18 mouse cellular contexts compared by ENCODE assay signal in the genomic region with DNA sequence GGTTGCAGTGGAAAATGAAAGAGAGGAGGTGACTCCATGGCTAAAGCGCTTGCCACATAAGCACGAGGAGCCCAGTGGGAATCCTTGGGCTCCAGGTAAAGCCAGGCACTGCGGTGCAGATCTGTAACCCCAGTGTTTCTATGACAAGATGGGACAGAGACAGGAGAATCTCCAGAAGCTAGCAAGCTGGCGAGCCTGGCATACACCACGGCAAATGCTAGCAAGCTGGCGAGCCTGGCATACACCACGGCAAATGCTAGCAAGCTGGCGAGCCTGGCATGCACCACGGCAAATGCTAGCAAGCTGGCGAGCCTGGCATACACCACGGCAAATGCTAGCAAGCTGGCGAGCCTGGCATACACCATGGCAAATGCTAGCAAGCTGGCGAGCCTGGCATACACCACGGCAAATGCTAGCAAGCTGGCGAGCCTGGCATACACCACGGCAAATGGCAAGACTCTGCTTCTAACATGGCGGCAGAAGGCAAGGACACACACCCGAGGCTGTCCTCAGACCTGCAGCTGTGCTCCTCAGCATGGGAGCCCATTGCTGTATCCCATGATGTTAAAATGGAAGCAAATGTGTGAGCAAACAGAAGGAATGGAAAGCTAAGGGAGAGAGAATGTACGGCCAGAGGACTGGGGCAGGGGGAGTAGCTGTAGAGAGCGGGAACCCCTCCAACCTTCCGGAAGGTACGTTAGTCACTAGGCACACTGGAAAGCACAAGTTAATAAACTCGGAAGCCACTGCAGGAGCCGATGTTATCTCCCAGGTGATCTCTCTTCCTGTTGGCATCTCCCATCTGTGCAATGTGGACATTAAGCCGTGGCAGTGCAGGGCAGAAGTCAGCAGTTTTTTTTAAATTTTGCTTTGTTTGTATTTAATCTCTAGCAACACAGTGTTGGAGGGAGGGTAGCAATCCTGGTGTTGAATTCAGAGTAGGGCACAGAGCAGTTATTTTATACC.
A peak's percentile ranks its signal among the peaks of the same experiment; 100 is the strongest.
DNase-seq lines count a peak whose midpoint lies in the region; ATAC-seq and TF ChIP-seq lines count a peak whose summit lies in the region.
"Had no signal": no experiment of that assay in that cellular context is flagged by ENCODE, and none has a peak within 500 bp of the region (broad histone marks: within the 10 kb centered on the region; RNA-seq: fewer than 3 reads in every experiment).

No protein-coding gene starts in this region.

- H3K4me1 ChIP-seq in cerebellum, adult 2 months (ENCODE audit: control insufficient read depth, insufficient read depth, low read length): peaks cover 28% of the 10 kb centered on the region
- H3K4me1 ChIP-seq in lung, postnatal 0 days (ENCODE audit: insufficient read depth, low read depth, low read length): 0 out of 2 replicates have a peak, but pooled peaks cover 4% of the 10 kb centered on the region
- no peaks in the 10 kb centered on the region for H3K4me1 ChIP-seq in midbrain, embryonic 11.5 days (ENCODE audit: control insufficient read depth, insufficient read depth, low read length)
- H3K4me1 ChIP-seq: heart, embryonic 10.5 days; hindbrain, embryonic 10.5 days had no signal

- H3K4me3 ChIP-seq in cerebellum, adult 2 months (replicated peaks; ENCODE audit: insufficient read depth, low read depth, low read length): peak overlapping the region; percentile 6
- H3K4me3 ChIP-seq in lung, postnatal 0 days (ENCODE audit: low read depth, low read length): no peak overlapping the region
- H3K4me3 ChIP-seq in midbrain, embryonic 11.5 days (ENCODE audit: low read depth, low read length): no peak overlapping the region
- H3K4me3 ChIP-seq: forebrain, embryonic 13.5 days; heart, embryonic 10.5 days; hindbrain, embryonic 10.5 days had no signal

- no peak overlapping the region for H3K4me2 ChIP-seq in lung, postnatal 0 days (replicated peaks; ENCODE audit: low read depth, low read length)
- H3K4me2 ChIP-seq in midbrain, embryonic 11.5 days: no peak overlapping the region
- H3K4me2 ChIP-seq: forebrain, embryonic 13.5 days had no signal

- H3K9me3 ChIP-seq in lung, postnatal 0 days (ENCODE audit: low read length): no peaks in the 10 kb centered on the region
- H3K9me3 ChIP-seq in midbrain, embryonic 11.5 days (ENCODE audit: control insufficient read depth, low read length): no peaks in the 10 kb centered on the region
- H3K9me3 ChIP-seq: forebrain, embryonic 13.5 days; heart, embryonic 10.5 days; hindbrain, embryonic 10.5 days had no signal

- H3K36me3 ChIP-seq in lung, postnatal 0 days (ENCODE audit: insufficient read depth, low read length): no peaks in the 10 kb centered on the region
- no peaks in the 10 kb centered on the region for H3K36me3 ChIP-seq in midbrain, embryonic 11.5 days (ENCODE audit: control insufficient read depth, insufficient read depth, low read length)
- H3K36me3 ChIP-seq: heart, embryonic 10.5 days; hindbrain, embryonic 10.5 days had no signal

- 0 out of 2 replicates have a peak, but pooled peaks have one; percentile 19 for TF ChIP-seq POLR2A in cerebellum, adult 2 months (IDR thresholded peaks at IDR 0.05; ENCODE audit: borderline replicate concordance, insufficient read depth, low read length)

- TF ChIP-seq EP300 in lung, postnatal 0 days (IDR thresholded peaks at IDR 0.05): no peak

- no peak for ATAC-seq in lung, postnatal 0 days
- no peak for ATAC-seq in midbrain, embryonic 11.5 days (ENCODE audit: low FRiP score)
- ATAC-seq: forebrain, embryonic 13.5 days; inflammation-experienced regulatory T-cells, adult 6 months; midbrain, embryonic 16.5 days had no signal

- WGBS in cerebellum, adult 2 months: 11% methylated on average over 25 of the region's 25 CpGs
- 82% methylated on average over 25 of the region's 25 CpGs for WGBS in lung, postnatal 0 days
- WGBS in midbrain, embryonic 11.5 days: 89% methylated on average over 25 of the region's 25 CpGs

- no peak for TF ChIP-seq CTCF in cerebellum, adult 2 months (IDR thresholded peaks at IDR 0.05; ENCODE audit: borderline replicate concordance, insufficient read depth, low read depth, low read length)
- no peak for TF ChIP-seq CTCF in lung, postnatal 0 days (IDR thresholded peaks at IDR 0.05)

- H3K27ac ChIP-seq in cerebellum, adult 2 months (ENCODE audit: insufficient read depth, low read length): peak overlapping the region; percentile 76
- H3K27ac ChIP-seq in lung, postnatal 0 days (ENCODE audit: low read length): no peak overlapping the region
- H3K27ac ChIP-seq in midbrain, embryonic 11.5 days (ENCODE audit: low read depth, low read length): no peak overlapping the region
- H3K27ac ChIP-seq: forebrain, embryonic 13.5 days; heart, embryonic 10.5 days; hindbrain, embryonic 10.5 days; liver, embryonic 14.5 days had no signal

- no peaks in the 10 kb centered on the region for H3K27me3 ChIP-seq in cerebellum, adult 2 months (ENCODE audit: control insufficient read depth, insufficient read depth, low read length)
- no peaks in the 10 kb centered on the region for H3K27me3 ChIP-seq in lung, postnatal 0 days (replicated peaks; ENCODE audit: insufficient read depth, low read length)
- H3K27me3 ChIP-seq in midbrain, embryonic 11.5 days (ENCODE audit: control insufficient read depth, insufficient read depth, low read length): no peaks in the 10 kb centered on the region
- H3K27me3 ChIP-seq: forebrain, embryonic 13.5 days had no signal

- DNase-seq in layer of hippocampus, postnatal 10 days (ENCODE audit: low spot score in 2 of 2): peak; percentile 21 to 33
- no peak for DNase-seq in layer of hippocampus, postnatal 25 days (ENCODE audit: extremely low spot score in 1 of 2, low spot score in 1 of 2)
- DNase-seq in cerebellum, adult 11 months: peak; percentile 69
- peak; percentile 75 to 81 for DNase-seq in cerebellum, adult 2 months
- peak; percentile 62 to 63 for DNase-seq in cerebellum, postnatal 36 days
- no peak for DNase-seq in lung, postnatal 0 days (ENCODE audit: low spot score)
- DNase-seq in midbrain, embryonic 11.5 days (ENCODE audit: low spot score, missing footprints): no peak
- no peak for DNase-seq in gastrocnemius, adult 8-10 months (ENCODE audit: low spot score in 2 of 2)
- DNase-seq: adrenal gland, adult 8-10 months; kidney, adult 2 months; kidney, postnatal 10 days; retina, postnatal 1 day had no signal

- H3K9ac ChIP-seq in lung, postnatal 0 days (replicated peaks; ENCODE audit: low read depth): no peak overlapping the region
- H3K9ac ChIP-seq in midbrain, embryonic 11.5 days (ENCODE audit: low read length): no peak overlapping the region
- H3K9ac ChIP-seq: forebrain, embryonic 13.5 days; liver, embryonic 14.5 days had no signal

Comparison
In these comparisons a context has a peak if more than half of its experiments do, and no peak if none do; other contexts are left out.
1. DNase-seq: peak in layer of hippocampus, postnatal 10 days (2 of 2), cerebellum, adult 11 months (single experiment), cerebellum, adult 2 months (2 of 2) and cerebellum, postnatal 36 days (2 of 2); none in layer of hippocampus, postnatal 25 days (0 of 2), lung, postnatal 0 days (single experiment), midbrain, embryonic 11.5 days (single experiment) and gastrocnemius, adult 8-10 months (0 of 2).